Comparison of ENCODE assay signal across 27 mouse cellular contexts in the genomic region with DNA sequence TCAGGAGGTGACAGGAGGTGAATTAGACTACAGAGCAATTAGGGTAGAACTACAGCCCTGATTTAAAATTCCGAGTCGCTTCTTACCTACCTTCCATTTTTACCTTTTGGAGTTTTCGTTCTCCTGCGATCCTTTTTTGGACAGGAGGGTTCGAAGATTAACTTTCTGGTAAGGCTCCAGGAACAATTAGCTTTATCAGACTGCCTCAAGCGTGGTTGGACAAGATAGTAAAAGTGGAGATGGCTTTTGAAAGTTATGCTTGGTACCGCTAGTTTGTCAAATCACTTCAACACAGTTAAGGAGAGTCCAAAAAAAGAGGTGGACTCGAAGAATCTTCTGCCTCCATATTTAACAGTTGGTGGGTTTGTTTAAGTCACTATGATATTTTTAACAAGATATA. TPM values are rescaled to one million over a fixed set of nuclear protein-coding genes. Genes with fewer than 3 reads are reported as not detected.
DNase-seq lines count a peak whose midpoint lies in the region; ATAC-seq lines count a peak whose summit lies in the region.
"Had no signal": no experiment of that assay in that cellular context is flagged by ENCODE, and none has a peak within 500 bp of the region (broad histone marks: within the 10 kb centered on the region; RNA-seq: fewer than 3 reads in every experiment).

No protein-coding gene starts in this region.

- no peak for ATAC-seq in kidney, embryonic 15.5 days (replicated peaks; ENCODE audit: low FRiP score)
- ATAC-seq in hindbrain, embryonic 12.5 days (ENCODE audit: low FRiP score): no peak
- ATAC-seq in intestine, embryonic 15.5 days: no peak
- ATAC-seq in stomach, embryonic 14.5 days (ENCODE audit: insufficient number of reproducible peaks, insufficient read depth, low FRiP score, low read depth): no peak

- H3K9ac ChIP-seq in kidney, embryonic 15.5 days: no peak overlapping the region
- no peak overlapping the region for H3K9ac ChIP-seq in hindbrain, embryonic 12.5 days
- H3K9ac ChIP-seq in intestine, embryonic 15.5 days: no peak overlapping the region
- H3K9ac ChIP-seq in stomach, embryonic 14.5 days (replicated peaks; ENCODE audit: low read depth, low read length): no peak overlapping the region
- H3K9ac ChIP-seq: forebrain, embryonic 12.5 days had no signal

- DNase-seq in kidney, postnatal 14 days: no peak
- DNase-seq in urinary bladder, postnatal 36 days (ENCODE audit: low spot score in 2 of 2): no peak
- no peak for DNase-seq in layer of hippocampus, postnatal 10 days (ENCODE audit: low spot score in 2 of 2)
- no peak for DNase-seq in heart, postnatal 4 days
- DNase-seq: cerebellum, adult 8-10 months; heart, postnatal 14 days; kidney, adult 11 months; kidney, postnatal 4 days; layer of hippocampus, adult 9-11 months; lung, postnatal 10 days; midbrain, embryonic 14.5 days had no signal

- WGBS in kidney, embryonic 15.5 days: 24% methylated on average over 8 of the region's 8 CpGs
- 7% methylated on average over 8 of the region's 8 CpGs for WGBS in hindbrain, embryonic 12.5 days
- 20% methylated on average over 8 of the region's 8 CpGs for WGBS in intestine, embryonic 15.5 days
- WGBS in stomach, embryonic 14.5 days: 16% methylated on average over 8 of the region's 8 CpGs

- no peak overlapping the region for H3K4me3 ChIP-seq in kidney, embryonic 15.5 days (replicated peaks)
- H3K4me3 ChIP-seq in hindbrain, embryonic 12.5 days: no peak overlapping the region
- no peak overlapping the region for H3K4me3 ChIP-seq in intestine, embryonic 15.5 days (replicated peaks)
- H3K4me3 ChIP-seq in stomach, embryonic 14.5 days (ENCODE audit: low read depth, low read length): no peak overlapping the region
- H3K4me3 ChIP-seq: embryonic facial prominence, embryonic 10.5 days; forebrain, embryonic 12.5 days; myocyte had no signal

- H3K4me1 ChIP-seq in kidney, embryonic 15.5 days: peaks cover 85% of the 10 kb centered on the region
- no peaks in the 10 kb centered on the region; the same call in 1 of the 2 replicates for H3K4me1 ChIP-seq in hindbrain, embryonic 12.5 days
- H3K4me1 ChIP-seq in intestine, embryonic 15.5 days (replicated peaks): peaks cover 9% of the 10 kb centered on the region
- peaks cover 6% of the 10 kb centered on the region; the same call in 1 of the 2 replicates for H3K4me1 ChIP-seq in stomach, embryonic 14.5 days (ENCODE audit: control insufficient read depth, insufficient read depth, low read length)
- H3K4me1 ChIP-seq: embryonic facial prominence, embryonic 10.5 days; forebrain, embryonic 12.5 days had no signal

- no peak overlapping the region for H3K27ac ChIP-seq in kidney, embryonic 15.5 days
- H3K27ac ChIP-seq in hindbrain, embryonic 12.5 days: no peak overlapping the region
- H3K27ac ChIP-seq in intestine, embryonic 15.5 days: no peak overlapping the region
- H3K27ac ChIP-seq in stomach, embryonic 14.5 days (ENCODE audit: low read length): no peak overlapping the region
- H3K27ac ChIP-seq: embryonic facial prominence, embryonic 10.5 days; forebrain, embryonic 12.5 days had no signal

- peaks cover 81% of the 10 kb centered on the region for H3K27me3 ChIP-seq in kidney, embryonic 15.5 days
- peaks cover 100% of the 10 kb centered on the region for H3K27me3 ChIP-seq in hindbrain, embryonic 12.5 days
- peaks cover 85% of the 10 kb centered on the region for H3K27me3 ChIP-seq in intestine, embryonic 15.5 days (replicated peaks)
- H3K27me3 ChIP-seq in stomach, embryonic 14.5 days (ENCODE audit: control insufficient read depth, insufficient read depth, low read length): peaks cover 4% of the 10 kb centered on the region; the same call in 1 of the 2 replicates
- H3K27me3 ChIP-seq: CH12.LX had no signal

- H3K9me3 ChIP-seq in kidney, embryonic 15.5 days (replicated peaks): no peaks in the 10 kb centered on the region
- no peaks in the 10 kb centered on the region for H3K9me3 ChIP-seq in hindbrain, embryonic 12.5 days (replicated peaks)
- no peaks in the 10 kb centered on the region for H3K9me3 ChIP-seq in intestine, embryonic 15.5 days
- no peaks in the 10 kb centered on the region for H3K9me3 ChIP-seq in stomach, embryonic 14.5 days (ENCODE audit: control insufficient read depth, low read depth, low read length)
- H3K9me3 ChIP-seq: embryonic facial prominence, embryonic 10.5 days; forebrain, embryonic 12.5 days had no signal

- H3K36me3 ChIP-seq in kidney, embryonic 15.5 days: no peaks in the 10 kb centered on the region
- H3K36me3 ChIP-seq in hindbrain, embryonic 12.5 days: no peaks in the 10 kb centered on the region
- H3K36me3 ChIP-seq in intestine, embryonic 15.5 days: no peaks in the 10 kb centered on the region
- H3K36me3 ChIP-seq in stomach, embryonic 14.5 days (ENCODE audit: control insufficient read depth, insufficient read depth, low read length): no peaks in the 10 kb centered on the region
- H3K36me3 ChIP-seq: embryonic facial prominence, embryonic 10.5 days; forebrain, embryonic 12.5 days had no signal

- peak overlapping the region; percentile 41 for H3K4me2 ChIP-seq in kidney, embryonic 15.5 days
- peak overlapping the region; percentile 25 for H3K4me2 ChIP-seq in hindbrain, embryonic 12.5 days (replicated peaks)
- H3K4me2 ChIP-seq in intestine, embryonic 15.5 days (replicated peaks): peak overlapping the region; percentile 17
- H3K4me2 ChIP-seq in stomach, embryonic 14.5 days (replicated peaks; ENCODE audit: low read depth, low read length): peak overlapping the region; percentile 13
- H3K4me2 ChIP-seq: forebrain, embryonic 12.5 days; heart, embryonic 11.5 days had no signal

RNA-seq across cellular contexts. Expression of gene Hoxc4, which starts 2.8 kb away (rescaled TPM):
- 7.9 and 10.2 TPM in 2 replicates for polyA plus RNA-seq in kidney, embryonic 15.5 days (2015; fragmentation: Nextera tagmentation; extraction: Ambion mirVana)
- polyA plus RNA-seq in hindbrain, embryonic 12.5 days (2016; fragmentation: Nextera tagmentation; extraction: Ambion mirVana): 34.5 and 59.6 TPM in 2 replicates
- polyA plus RNA-seq in intestine, embryonic 15.5 days (2015; fragmentation: Nextera tagmentation; extraction: Ambion mirVana): 9.5 and 10.6 TPM in 2 replicates
- 23.4 and 26.5 TPM in 2 replicates for polyA plus RNA-seq in stomach, embryonic 14.5 days (2014; fragmentation: Nextera tagmentation; extraction: Ambion mirVana)
- total RNA-seq in layer of hippocampus, postnatal 10 days (2021): not detected
- under 1 TPM in 1 of 2 experiments, not detected in 1; 0.14 TPM for total RNA-seq in heart, postnatal 4 days (2021)
- total RNA-seq: common myeloid progenitor, adult 5-6 weeks; granulocyte monocyte progenitor cell, adult 5-6 weeks; left cerebral cortex, postnatal 10 days; megakaryocyte, adult 5-6 weeks had no signal
- polyA plus RNA-seq: forebrain, embryonic 12.5 days; frontal cortex, adult 2 months; midbrain, embryonic 14.5 days had no signal

RNA-seq across cellular contexts. Expression of gene Hoxc6, which starts 23.5 kb away (rescaled TPM):
- polyA plus RNA-seq in kidney, embryonic 15.5 days (2015; fragmentation: Nextera tagmentation; extraction: Ambion mirVana): 10.9 and 11.0 TPM in 2 replicates
- 2.1 and 2.3 TPM in 2 replicates for polyA plus RNA-seq in hindbrain, embryonic 12.5 days (2016; fragmentation: Nextera tagmentation; extraction: Ambion mirVana)
- polyA plus RNA-seq in intestine, embryonic 15.5 days (2015; fragmentation: Nextera tagmentation; extraction: Ambion mirVana): 5.7 and 6.1 TPM in 2 replicates
- 4.8 and 5.5 TPM in 2 replicates for polyA plus RNA-seq in stomach, embryonic 14.5 days (2014; fragmentation: Nextera tagmentation; extraction: Ambion mirVana)
- not detected for total RNA-seq in layer of hippocampus, postnatal 10 days (2021)
- total RNA-seq in heart, postnatal 4 days (2021): under 1 TPM in 1 of 2 experiments, not detected in 1; 0.16 TPM
- total RNA-seq: common myeloid progenitor, adult 5-6 weeks; granulocyte monocyte progenitor cell, adult 5-6 weeks; heart, postnatal 14 days; left cerebral cortex, postnatal 10 days; megakaryocyte, adult 5-6 weeks had no signal
- polyA plus RNA-seq: embryonic facial prominence, embryonic 10.5 days; forebrain, embryonic 12.5 days; frontal cortex, adult 2 months; liver, embryonic 16.5 days; midbrain, embryonic 14.5 days; thymus, postnatal 0 days had no signal

RNA-seq across cellular contexts. Expression of gene Hoxc8, which starts 31.1 kb away (rescaled TPM):
- polyA plus RNA-seq in kidney, embryonic 15.5 days (2015; fragmentation: Nextera tagmentation; extraction: Ambion mirVana): 8.7 and 11.1 TPM in 2 replicates
- polyA plus RNA-seq in hindbrain, embryonic 12.5 days (2016; fragmentation: Nextera tagmentation; extraction: Ambion mirVana): not detected in 2 replicates
- 6.2 and 7.0 TPM in 2 replicates for polyA plus RNA-seq in intestine, embryonic 15.5 days (2015; fragmentation: Nextera tagmentation; extraction: Ambion mirVana)
- 1.0 and 1.1 TPM in 2 replicates for polyA plus RNA-seq in stomach, embryonic 14.5 days (2014; fragmentation: Nextera tagmentation; extraction: Ambion mirVana)
- not detected for total RNA-seq in layer of hippocampus, postnatal 10 days (2021)
- not detected for total RNA-seq in heart, postnatal 4 days (2021)
- total RNA-seq: CH12.LX; common myeloid progenitor, adult 5-6 weeks; granulocyte monocyte progenitor cell, adult 5-6 weeks; heart, postnatal 14 days; left cerebral cortex, postnatal 10 days; megakaryocyte, adult 5-6 weeks had no signal
- polyA plus RNA-seq: embryonic facial prominence, embryonic 10.5 days; forebrain, embryonic 12.5 days; frontal cortex, adult 2 months; liver, embryonic 16.5 days; midbrain, embryonic 14.5 days; thymus, postnatal 0 days had no signal

RNA-seq across cellular contexts. Expression of gene Hoxc9, which starts 45.3 kb away (rescaled TPM):
- polyA plus RNA-seq in kidney, embryonic 15.5 days (2015; fragmentation: Nextera tagmentation; extraction: Ambion mirVana): 10.0 and 10.7 TPM in 2 replicates
- polyA plus RNA-seq in hindbrain, embryonic 12.5 days (2016; fragmentation: Nextera tagmentation; extraction: Ambion mirVana): not detected in 2 replicates
- polyA plus RNA-seq in intestine, embryonic 15.5 days (2015; fragmentation: Nextera tagmentation; extraction: Ambion mirVana): 1.3 and 1.4 TPM in 2 replicates
- polyA plus RNA-seq in stomach, embryonic 14.5 days (2014; fragmentation: Nextera tagmentation; extraction: Ambion mirVana): not detected in 2 replicates
- not detected for total RNA-seq in layer of hippocampus, postnatal 10 days (2021)
- not detected for total RNA-seq in heart, postnatal 4 days (2021)
- total RNA-seq: common myeloid progenitor, adult 5-6 weeks; granulocyte monocyte progenitor cell, adult 5-6 weeks; heart, postnatal 14 days; left cerebral cortex, postnatal 10 days; megakaryocyte, adult 5-6 weeks had no signal
- polyA plus RNA-seq: embryonic facial prominence, embryonic 10.5 days; forebrain, embryonic 12.5 days; frontal cortex, adult 2 months; heart, embryonic 11.5 days; liver, embryonic 16.5 days; midbrain, embryonic 14.5 days; thymus, postnatal 0 days had no signal

RNA-seq across cellular contexts. Expression of gene Hoxc5, which starts 54.3 kb away (rescaled TPM):
- 3.6 and 4.8 TPM in 2 replicates for polyA plus RNA-seq in kidney, embryonic 15.5 days (2015; fragmentation: Nextera tagmentation; extraction: Ambion mirVana)
- polyA plus RNA-seq in hindbrain, embryonic 12.5 days (2016; fragmentation: Nextera tagmentation; extraction: Ambion mirVana): 20.2 and 37.0 TPM in 2 replicates
- 7.7 and 10.1 TPM in 2 replicates for polyA plus RNA-seq in intestine, embryonic 15.5 days (2015; fragmentation: Nextera tagmentation; extraction: Ambion mirVana)
- polyA plus RNA-seq in stomach, embryonic 14.5 days (2014; fragmentation: Nextera tagmentation; extraction: Ambion mirVana): 20.3 and 20.9 TPM in 2 replicates
- not detected for total RNA-seq in layer of hippocampus, postnatal 10 days (2021)
- total RNA-seq in heart, postnatal 4 days (2021): not detected
- total RNA-seq: common myeloid progenitor, adult 5-6 weeks; granulocyte monocyte progenitor cell, adult 5-6 weeks; heart, postnatal 14 days; left cerebral cortex, postnatal 10 days; megakaryocyte, adult 5-6 weeks had no signal
- polyA plus RNA-seq: forebrain, embryonic 12.5 days; frontal cortex, adult 2 months had no signal
